Mouse (Mus musculus) hindbrain, embryonic 15.5 days (tissue): Measurements from ENCODE around the gene Hps6. TPM values are rescaled to one million over a fixed set of nuclear protein-coding genes. Genes with fewer than 3 reads are reported as not detected.

Source experiments
- polyA plus RNA-seq: library from polyadenylated mRNA; unstranded; fragments of >200 nt; fragmentation: Nextera tagmentation; extraction: Ambion mirVana; gene quantifications from 2 replicates; pipeline ENCODE4 v1.2.1, GENCODE M21; 2015

The Hps6 gene
- polyA plus RNA-seq, 1 experiment from 2014 or later, result 5.0 TPM

Other genes starting within 250 kb of the Hps6 start
- 79.4 and 85.4 TPM in 2 replicates for gene Mgea5, start 219.7 kb upstream of the Hps6 start, polyA plus RNA-seq
- gene Kcnip2, start 187.4 kb upstream of the Hps6 start, polyA plus RNA-seq, result 12.8 and 15.1 TPM in 2 replicates
- gene Armh3, start 5.0 kb upstream of the Hps6 start, polyA plus RNA-seq, result 23.1 TPM in 2 replicates
- gene Pprc1, start 41.4 kb downstream of the Hps6 start, polyA plus RNA-seq, result 23.4 and 24.0 TPM in 2 replicates
- gene Ldb1, start 41.7 kb downstream of the Hps6 start, polyA plus RNA-seq, result 103 and 111 TPM in 2 replicates
- 63.1 and 64.7 TPM in 2 replicates for gene Nolc1, start 72.4 kb downstream of the Hps6 start, polyA plus RNA-seq
- 0.08 TPM in 1 of 2 replicates, not detected in the other for gene Elovl3, start 128.4 kb downstream of the Hps6 start, polyA plus RNA-seq
- gene Pitx3, start 144.8 kb downstream of the Hps6 start, polyA plus RNA-seq, result 0.30 and 0.39 TPM in 2 replicates
- gene Gbf1, start 149.0 kb downstream of the Hps6 start, polyA plus RNA-seq, result 71.1 and 81.0 TPM in 2 replicates